Mouse (Mus musculus) small intestine, adult 2 months (tissue): Measurements from ENCODE around the gene 1700015F17Rik.

Source experiments
- CTCF ChIP-seq: fragments of 200-500 bp; IDR thresholded peaks from 2 replicates; pipeline ENCODE4 v1.5.1; 2012; ENCODE audit warnings: low read depth, mild to moderate bottlenecking, control low read depth, inconsistent platforms, low read length, moderate library complexity, mixed read lengths; ENCODE audit not compliant: insufficient replicate concordance, insufficient read length; ENCODE audit errors: extremely low read depth
- POLR2A ChIP-seq: fragments of 200-500 bp; IDR thresholded peaks from 2 replicates; pipeline ENCODE4 v1.6.1; 2012; ENCODE audit warnings: low read depth, mild to moderate bottlenecking, control low read depth, inconsistent platforms, low read length, moderate library complexity

GRCm38 (mm10) chr5:5503381-5503780, 24.4 kb upstream of the 1700015F17Rik start:
- TF ChIP-seq CTCF (no peak), POLR2A (no peak)
